Mouse (Mus musculus) liver, embryonic 11.5 days (tissue): ENCODE measurements at regions not wholly inside any gene's neighbourhood (a gene's known extent, or its start where the extent isn't known, plus 50 kb on each side); places are given as distances from the start of the nearest gene placed in this dataset.
"Not testable (repeated sequence)": the region's sequence is repeated elsewhere in the genome, so short reads cannot be mapped to it uniquely, and the experiment has no call there.

Experiments used
- ATAC-seq: fragments of 200-750 bp; cut with Nextera tagmentation; replicated peaks from 2 replicates; pipeline ENCODE4 v1.8.0; 2017; ENCODE audit warnings: moderate number of reproducible peaks, mild to moderate bottlenecking, moderate TSS enrichment, moderate library complexity; ENCODE audit not compliant: low FRiP score
- DNase-seq: peaks from one replicate; pipeline ENCODE4 v3.0.0-alpha.2; 2017; ENCODE audit warnings: low spot score
- H3K27ac ChIP-seq: fragments of 300-500 bp; sonication (generic); 2 replicates; pipeline ENCODE4 v1.5.1; 2014; ENCODE audit warnings: mild to moderate bottlenecking, low read depth, low read length, control low read depth
- H3K27me3 ChIP-seq: fragments of 300-500 bp; sonication (generic); replicated peaks from 2 replicates; pipeline ENCODE4 v1.6.1; 2014; ENCODE audit warnings: low read length, mixed read lengths; ENCODE audit not compliant: control insufficient read depth, insufficient read depth
- H3K36me3 ChIP-seq: fragments of 300-500 bp; sonication (generic); 2 replicates; pipeline ENCODE4 v1.6.1; 2014; ENCODE audit warnings: mild to moderate bottlenecking, low read length, moderate library complexity, mixed read lengths; ENCODE audit not compliant: control insufficient read depth, insufficient read depth
- H3K4me1 ChIP-seq: fragments of 300-500 bp; sonication (generic); replicated peaks from 2 replicates; pipeline ENCODE4 v1.6.1; 2014; ENCODE audit warnings: low read length, mixed read lengths; ENCODE audit not compliant: control insufficient read depth, insufficient read depth
- H3K4me2 ChIP-seq: fragments of 300-500 bp; sonication (generic); 2 replicates; pipeline ENCODE4 v1.6.1; 2014; ENCODE audit warnings: mild to moderate bottlenecking, control low read depth, moderate library complexity
- H3K4me3 ChIP-seq: fragments of 300-500 bp; sonication (generic); 2 replicates; pipeline ENCODE4 v1.5.1; 2014; ENCODE audit warnings: low read depth, low read length, control low read depth
- H3K9ac ChIP-seq: fragments of 300-500 bp; sonication (generic); 2 replicates; pipeline ENCODE4 v1.6.1; 2014; ENCODE audit warnings: low read depth, low read length, control low read depth
- H3K9me3 ChIP-seq: fragments of 300-500 bp; sonication (generic); 2 replicates; pipeline ENCODE4 v1.6.1; 2016; ENCODE audit warnings: low read length, inconsistent platforms, mixed read lengths; ENCODE audit not compliant: control insufficient read depth
- WGBS: fragments of 180-500 bp; shearing (Covaris S2); extraction: QIAGEN DNeasy Blood & Tissue Kit; methylation state at CpG from one replicate; pipeline ENCODE4 v1.1.7; 2014; 5-methylcytosine and 5-hydroxymethylcytosine counted together

GRCm38 (mm10) chr10:96696571-96696970 is 79.8 kb downstream of the Btg1 start:
- H3K27ac ChIP-seq: no peak overlapping the region
- 88% methylated on average over 7 of the region's 7 CpGs for WGBS
- H3K4me1 ChIP-seq: no peaks in the 10 kb centered on the region
- H3K9ac ChIP-seq: no peak overlapping the region
- no peak overlapping the region for H3K4me3 ChIP-seq
- H3K36me3 ChIP-seq: no peaks in the 10 kb centered on the region
- H3K27me3 ChIP-seq: no peaks in the 10 kb centered on the region
- ATAC-seq: no peak
- no peaks in the 10 kb centered on the region for H3K9me3 ChIP-seq
- no peak overlapping the region for H3K4me2 ChIP-seq
- no peak for DNase-seq

- Histone ChIP-seq H3K9ac (no peak overlapping the region), H3K4me2 (no peak overlapping the region), H3K9me3 (no peaks in the 10 kb centered on the region), H3K4me1 (no peaks in the 10 kb centered on the region), H3K4me3 (no peak overlapping the region), H3K36me3 (no peaks in the 10 kb centered on the region), H3K27me3 (no peaks in the 10 kb centered on the region), H3K27ac (no peak overlapping the region)
- ATAC-seq (no peak), DNase-seq (no peak)
- WGBS: 52% methylated on average over 3 of the region's 3 CpGs
Observed at GRCm38 (mm10) chr10:96697781-96698180, 81.0 kb downstream of the Btg1 start.

GRCm38 (mm10) chr10:96706656-96707055 is 89.8 kb downstream of the Btg1 start:
- no peaks in the 10 kb centered on the region for H3K36me3 ChIP-seq
- no peak overlapping the region for H3K4me2 ChIP-seq
- ATAC-seq (no peak), DNase-seq (no peak)
- 78% methylated on average over 4 of the region's 4 CpGs for WGBS
- no peaks in the 10 kb centered on the region for H3K27me3 ChIP-seq
- no peaks in the 10 kb centered on the region for H3K9me3 ChIP-seq
- no peaks in the 10 kb centered on the region for H3K4me1 ChIP-seq
- H3K27ac ChIP-seq: no peak overlapping the region
- H3K4me3 ChIP-seq: no peak overlapping the region
- no peak overlapping the region for H3K9ac ChIP-seq

- DNase-seq: no peak
Observed at GRCm38 (mm10) chr10:96708471-96708870, 91.7 kb downstream of the Btg1 start.

GRCm38 (mm10) chr10:96709698-96710356 is 93.0 kb downstream of the Btg1 start:
- Histone ChIP-seq H3K27ac (no peak overlapping the region), H3K9me3 (no peaks in the 10 kb centered on the region), H3K4me1 (no peaks in the 10 kb centered on the region), H3K4me2 (no peak overlapping the region), H3K36me3 (no peaks in the 10 kb centered on the region), H3K9ac (no peak overlapping the region), H3K27me3 (no peaks in the 10 kb centered on the region), H3K4me3 (no peak overlapping the region)
- ATAC-seq: no peak
- WGBS: 90% methylated on average over 13 of the region's 13 CpGs
- no peak for DNase-seq

More at GRCm38 (mm10) chr10:96708471-96708870, 91.7 kb downstream of the Btg1 start:
- Histone ChIP-seq H3K36me3 (no peaks in the 10 kb centered on the region), H3K9me3 (no peaks in the 10 kb centered on the region), H3K9ac (no peak overlapping the region), H3K4me1 (no peaks in the 10 kb centered on the region), H3K4me2 (no peak overlapping the region), H3K27me3 (no peaks in the 10 kb centered on the region), H3K27ac (no peak overlapping the region), H3K4me3 (no peak overlapping the region)
- no peak for ATAC-seq
- 73% methylated on average over 2 of the region's 2 CpGs for WGBS

- no peak overlapping the region for H3K4me2 ChIP-seq
- H3K9me3 ChIP-seq: no peaks in the 10 kb centered on the region
- H3K27me3 ChIP-seq: no peaks in the 10 kb centered on the region
- no peak overlapping the region for H3K27ac ChIP-seq
- no peaks in the 10 kb centered on the region for H3K36me3 ChIP-seq
- DNase-seq (no peak), ATAC-seq (no peak)
- no peaks in the 10 kb centered on the region for H3K4me1 ChIP-seq
- WGBS: 73% methylated on average over 2 of the region's 2 CpGs
- no peak overlapping the region for H3K4me3 ChIP-seq
- no peak overlapping the region for H3K9ac ChIP-seq
Observed at GRCm38 (mm10) chr10:96711993-96712392, 95.2 kb downstream of the Btg1 start.

- no peak overlapping the region for H3K9ac ChIP-seq
- H3K4me2 ChIP-seq: no peak overlapping the region
- H3K27me3 ChIP-seq: no peaks in the 10 kb centered on the region
- H3K4me1 ChIP-seq: no peaks in the 10 kb centered on the region
- no peak overlapping the region for H3K27ac ChIP-seq
- H3K36me3 ChIP-seq: no peaks in the 10 kb centered on the region
- 71% methylated on average over 2 of the region's 2 CpGs for WGBS
- DNase-seq (no peak), ATAC-seq (no peak)
- no peak overlapping the region for H3K4me3 ChIP-seq
- H3K9me3 ChIP-seq: no peaks in the 10 kb centered on the region
Observed at GRCm38 (mm10) chr10:96714702-96715101, 97.9 kb downstream of the Btg1 start.

- 83% methylated on average over 7 of the region's 7 CpGs for WGBS
- no peak overlapping the region for H3K4me2 ChIP-seq
- ATAC-seq (no peak), DNase-seq (no peak)
- no peaks in the 10 kb centered on the region for H3K36me3 ChIP-seq
- peaks cover 10% of the 10 kb centered on the region for H3K4me1 ChIP-seq
- H3K27me3 ChIP-seq: no peaks in the 10 kb centered on the region
- no peak overlapping the region for H3K4me3 ChIP-seq
- no peak overlapping the region for H3K27ac ChIP-seq
- H3K9me3 ChIP-seq: no peaks in the 10 kb centered on the region
- no peak overlapping the region for H3K9ac ChIP-seq
Observed at GRCm38 (mm10) chr10:96717281-96717680, 100.5 kb downstream of the Btg1 start.

GRCm38 (mm10) chr10:96718706-96719105 is 101.9 kb downstream of the Btg1 start:
- ATAC-seq, H3K27ac ChIP-seq, H3K4me3 ChIP-seq, H3K9me3 ChIP-seq, DNase-seq, H3K27me3 ChIP-seq, H3K36me3 ChIP-seq, H3K9ac ChIP-seq, H3K4me2 ChIP-seq: not testable (repeated sequence)
- H3K4me1 ChIP-seq: peaks cover 14% of the 10 kb centered on the region
- 79% methylated on average over 7 of the region's 7 CpGs for WGBS
